Mouse (Mus musculus) adrenal gland, adult 8-10 months (tissue): ENCODE data around the gene Hmx3. TPM values are rescaled to one million over a fixed set of nuclear protein-coding genes. Genes with fewer than 3 reads are reported as not detected.

Experiments used
- DNase-seq: peaks from one replicate; pipeline ENCODE4 v3.0.0; 2022
- total RNA-seq, 4 experiments: library from RNA; stranded (reverse); gene quantifications; 2 replicates each; pipeline ENCODE4 v1.2.4; 2022

Gene Hmx3
- total RNA-seq, 4 experiments from 2014 or later, result not detected

GRCm38 (mm10) chr7:131556541-131557271 is 14.0 kb downstream of the Hmx3 start:
- no peak for DNase-seq

GRCm38 (mm10) chr7:131557751-131558150 is 15.1 kb downstream of the Hmx3 start:
- no peak for DNase-seq

- peak; percentile 90 for DNase-seq
Measured at GRCm38 (mm10) chr7:131559986-131560696, 17.5 kb downstream of the Hmx3 start, which contains the start of gene Bub3. Gene Bub3 (plus strand): TSS chr7:131560222.

GRCm38 (mm10) chr7:131560697-131561042 is 18.0 kb downstream of the Hmx3 start:
- DNase-seq, result no peak

- no peak for DNase-seq
Measured at GRCm38 (mm10) chr7:131575246-131575645, 32.6 kb downstream of the Hmx3 start.

GRCm38 (mm10) chr7:131582178-131582577 is 39.5 kb downstream of the Hmx3 start:
- no peak for DNase-seq

- DNase-seq, result no peak
Measured at GRCm38 (mm10) chr7:131585551-131585950, 42.9 kb downstream of the Hmx3 start.

Other genes starting within 250 kb of the Hmx3 start
- gene Cuzd1, start 220.6 kb upstream of the Hmx3 start, total RNA-seq, result not detected
- gene Fam24b, start 213.4 kb upstream of the Hmx3 start, total RNA-seq, result not detected
- gene Fam24a, start 209.0 kb upstream of the Hmx3 start, total RNA-seq, result not detected
- 10 to 100 TPM; 11.0 to 14.8 (median 12.0) TPM for gene 2310057M21Rik, start 180.1 kb upstream of the Hmx3 start, total RNA-seq
- 10 to 100 TPM; 19.4 to 21.4 (median 20.1) TPM for gene Pstk, start 171.7 kb upstream of the Hmx3 start, total RNA-seq
- 10 to 100 TPM; 33.5 to 39.7 (median 35.7) TPM for gene Ikzf5, start 132.3 kb upstream of the Hmx3 start, total RNA-seq
- 100 to 1,000 TPM; 157 to 791 (median 490) TPM for gene Acadsb, start 132.3 kb upstream of the Hmx3 start, total RNA-seq
- gene Hmx2, start 5.9 kb downstream of the Hmx3 start, total RNA-seq, result not detected
- 10 to 100 TPM; 68.7 to 79.5 (median 71.3) TPM for gene Bub3, start 17.4 kb downstream of the Hmx3 start, total RNA-seq